Mouse (Mus musculus): ENCODE measurements around the gene Tnfrsf26.
A peak's percentile ranks its signal among the peaks of the same experiment; 100 is the strongest.

The Tnfrsf26 gene

DNA sequence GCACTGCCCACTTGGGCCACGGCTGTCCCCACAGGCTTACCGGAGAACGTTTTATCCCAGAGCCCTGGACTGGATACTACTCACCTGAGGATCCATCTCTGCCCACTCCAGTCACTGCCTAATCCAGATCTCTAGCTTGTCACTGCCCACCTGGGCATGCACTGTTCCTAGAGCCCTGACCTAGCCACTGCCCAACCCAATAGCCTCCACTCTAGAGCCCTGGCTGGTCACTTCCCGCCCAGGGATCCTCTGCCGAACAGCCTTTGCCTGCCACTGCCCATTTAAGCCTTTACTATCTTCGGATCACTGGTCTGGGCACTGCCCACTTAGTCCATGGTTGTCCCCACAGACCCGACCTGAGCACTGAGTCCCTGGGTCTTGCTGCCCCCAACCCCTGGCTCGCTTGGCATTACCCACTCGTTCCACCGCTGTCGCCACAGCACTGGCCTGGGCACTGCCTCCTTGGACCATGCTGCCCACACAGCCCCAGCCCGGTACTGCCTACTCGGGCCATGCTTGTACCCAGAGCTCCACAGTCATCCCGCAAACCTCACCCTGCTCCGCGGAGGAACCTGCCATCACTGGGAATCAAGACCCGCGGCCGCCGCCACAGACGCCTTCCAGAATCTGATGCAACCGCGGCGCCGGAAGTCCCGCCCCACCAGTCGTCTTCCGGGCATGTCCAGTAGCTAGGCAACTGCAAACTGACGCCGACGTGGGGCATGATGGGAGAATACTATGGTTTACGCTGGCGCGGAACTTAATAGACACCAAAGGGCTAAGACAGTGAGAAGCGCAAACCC, 28.9 kb downstream of the Tnfrsf26 start, which contains the start of gene Cars:
Gene Cars, minus strand, starts transcription at position 663 of the 803 bp plus-strand sequence.
- DNase-seq (ENCODE audit: low read depth) = peak; percentile 98

DNA sequence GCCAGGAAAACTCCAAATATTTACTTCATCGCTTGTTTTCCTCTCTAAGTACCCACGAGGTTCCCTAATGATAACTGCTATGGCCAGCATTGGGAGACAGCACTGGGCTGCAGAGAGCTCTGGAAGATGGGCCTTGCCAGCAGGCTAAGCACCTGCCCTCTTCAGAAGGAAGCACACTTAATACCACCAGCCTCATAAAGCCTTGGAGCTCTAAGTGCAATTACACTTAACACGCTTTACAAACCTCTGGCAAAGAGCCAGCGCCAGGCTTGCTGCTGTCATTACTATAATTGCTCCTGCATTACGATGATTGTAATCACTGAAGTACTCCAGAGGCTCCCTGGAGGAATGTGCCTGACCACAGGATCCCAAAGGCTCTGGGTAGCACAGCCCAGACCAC, 33.7 kb downstream of the Tnfrsf26 start:
- DNase-seq (ENCODE audit: low read depth) = no peak

DNA sequence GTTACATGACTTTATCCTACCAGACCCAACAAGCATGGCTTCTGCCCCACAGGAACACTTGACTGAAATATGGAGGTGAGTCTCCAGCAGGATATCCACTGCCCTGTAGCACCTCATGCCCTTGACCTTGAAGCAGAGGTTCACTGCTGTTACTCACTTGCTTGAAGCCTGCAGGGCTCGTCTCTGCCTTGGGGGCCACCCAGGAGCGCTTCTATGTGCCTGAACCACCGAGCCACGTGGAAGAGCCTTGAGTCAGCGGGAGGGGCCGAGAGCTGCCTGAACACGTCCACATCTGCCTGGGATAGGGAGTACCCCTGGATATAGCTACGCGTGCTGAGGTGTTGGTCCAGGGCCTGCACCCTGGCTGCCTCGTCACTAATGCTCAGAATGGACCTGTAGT, 36.3 kb downstream of the Tnfrsf26 start:
- DNase-seq (ENCODE audit: low read depth) = no peak

DNA sequence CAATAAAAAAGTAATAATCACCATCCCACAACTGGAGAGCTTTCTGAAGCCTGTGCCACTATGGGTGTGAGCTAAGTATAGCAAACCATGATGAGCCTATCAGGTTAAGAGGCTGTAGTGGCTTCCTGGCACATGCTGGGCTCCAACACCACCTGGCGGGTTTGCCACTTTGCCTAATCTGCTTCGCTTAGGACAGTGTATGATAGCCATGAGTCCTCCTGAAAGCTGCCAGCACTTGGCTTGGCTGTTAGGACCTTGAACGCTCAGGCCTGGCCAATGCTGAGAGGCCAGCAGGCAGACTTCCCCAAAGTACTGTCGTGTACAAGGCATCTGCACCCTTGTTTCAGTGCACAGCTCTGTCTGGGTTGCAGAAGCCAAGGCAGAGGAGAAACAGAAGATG, 40.5 kb downstream of the Tnfrsf26 start:
- DNase-seq (ENCODE audit: low read depth) = no peak

DNA sequence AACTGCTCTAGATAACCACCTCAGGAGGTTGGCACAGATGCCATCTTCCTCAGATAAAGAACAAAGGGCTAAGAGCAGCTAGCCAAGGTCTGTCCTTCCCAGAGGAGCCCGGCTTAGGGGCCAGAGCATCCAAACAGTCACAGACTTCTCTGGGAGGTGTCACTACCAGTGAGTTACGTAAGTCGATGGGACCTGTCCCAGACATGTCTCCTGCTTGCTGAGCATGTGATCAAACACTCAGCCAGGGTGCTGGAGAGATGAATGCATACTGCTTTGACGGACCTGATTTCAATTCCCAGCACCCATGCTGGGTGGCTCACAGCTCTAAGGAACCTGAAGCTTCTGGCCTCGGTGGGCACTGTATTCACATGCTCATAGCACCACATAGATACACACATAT, 40.9 kb downstream of the Tnfrsf26 start:
- DNase-seq (ENCODE audit: low read depth) = no peak

DNA sequence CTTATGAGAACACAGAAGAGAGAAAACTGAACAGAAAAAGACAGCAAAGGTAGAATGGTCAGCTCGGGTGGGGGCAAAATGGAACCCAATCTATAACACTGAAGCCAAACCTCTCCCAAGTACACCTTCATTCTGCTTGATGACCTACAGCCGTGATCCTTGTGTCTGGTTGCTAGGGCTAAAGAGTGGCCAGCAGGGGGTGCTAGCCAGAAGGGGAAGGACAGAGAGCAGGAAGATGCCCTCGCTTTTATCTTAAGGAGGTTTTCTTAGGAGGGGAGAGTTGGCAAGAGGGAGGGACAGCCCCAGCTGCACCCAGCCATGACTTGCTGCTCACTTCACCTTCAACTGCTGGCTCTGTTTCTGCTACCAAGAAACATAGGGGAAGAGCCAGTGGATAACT, 44.6 kb downstream of the Tnfrsf26 start:
- peak; percentile 87 for DNase-seq (ENCODE audit: low read depth)

- no peak for DNase-seq (ENCODE audit: low read depth)
These were observed 45.5 kb downstream of the Tnfrsf26 start for GRCm38 (mm10) chr7:143583025-143583424.

GRCm38 (mm10) chr7:143575751-143576150, 52.8 kb downstream of the Tnfrsf26 start:
- DNase-seq (ENCODE audit: low read depth) = no peak

- no peak for DNase-seq (ENCODE audit: low read depth)
These were observed 62.9 kb downstream of the Tnfrsf26 start for GRCm38 (mm10) chr7:143565648-143566039.

GRCm38 (mm10) chr7:143565015-143565647, 63.4 kb downstream of the Tnfrsf26 start:
- no peak for DNase-seq (ENCODE audit: low read depth)

- DNase-seq (ENCODE audit: low read depth) = no peak
These were observed 64.7 kb downstream of the Tnfrsf26 start for GRCm38 (mm10) chr7:143563787-143564186.
